Mouse (Mus musculus): ENCODE measurements around the gene Fpr3. TPM values are rescaled to one million over a fixed set of nuclear protein-coding genes. Genes with fewer than 3 reads are reported as not detected.
"Not testable (repeated sequence)": the region's sequence is repeated elsewhere in the genome, so short reads cannot be mapped to it uniquely, and the experiment has no call there.

Gene Fpr3
- not detected in 2 replicates for polyA plus RNA-seq (2014; fragmentation: Nextera tagmentation; extraction: Ambion mirVana)

DNA sequence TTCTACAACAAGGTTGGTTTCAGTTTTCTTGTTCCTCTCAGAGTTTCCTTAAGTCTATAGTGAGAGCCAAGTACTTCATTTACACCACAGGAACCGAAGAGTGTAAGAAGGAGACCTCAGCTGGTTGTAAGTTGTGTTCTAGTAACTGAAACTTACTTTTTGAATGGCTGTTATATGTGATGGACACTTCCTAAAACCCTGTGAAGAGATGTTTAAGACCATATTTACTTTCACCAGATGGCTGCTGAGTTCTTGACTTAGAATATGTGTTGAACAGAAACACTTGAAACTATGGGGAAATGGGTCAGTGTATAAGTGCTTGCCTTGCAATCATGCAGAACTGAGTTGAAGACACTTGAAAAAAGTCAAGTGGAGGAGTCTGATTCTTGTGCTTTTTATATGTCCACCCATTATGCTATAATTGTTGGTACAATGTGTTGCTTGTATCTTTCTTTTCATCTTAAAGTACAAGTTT, at the start of gene Fpr3, which contains the start of gene Fpr2:
Gene Fpr3 (plus strand): TSS at position 79 of the 475 bp plus-strand sequence.
Gene Fpr2 (plus strand): TSS at position 51 of the 475 bp plus-strand sequence.
- H3K4me2 ChIP-seq: no peak within 1 kb of the TSS
- H3K27ac ChIP-seq (ENCODE audit: low read depth, low read length): no peak within 1 kb of the TSS
- H3K9me3 ChIP-seq (ENCODE audit: control insufficient read depth, low read length): no peaks in the 10 kb centered on the region
- ATAC-seq (replicated peaks; ENCODE audit: low FRiP score) (no peak), DNase-seq (ENCODE audit: low spot score) (no peak)
- H3K4me1 ChIP-seq (replicated peaks; ENCODE audit: control insufficient read depth, insufficient read depth, low read length): no peaks in the 10 kb centered on the region
- H3K4me3 ChIP-seq (ENCODE audit: low read depth, low read length): no peak within 1 kb of the TSS
- 53% methylated on average over 1 of the region's 1 CpGs for WGBS
- no peak within 1 kb of the TSS for H3K9ac ChIP-seq (ENCODE audit: low read depth, low read length)
- no peaks in the 10 kb centered on the region for H3K27me3 ChIP-seq (replicated peaks; ENCODE audit: control insufficient read depth, insufficient read depth, low read length)
- H3K36me3 ChIP-seq (ENCODE audit: control insufficient read depth, insufficient read depth, low read length): no peaks in the 10 kb centered on the region

DNA sequence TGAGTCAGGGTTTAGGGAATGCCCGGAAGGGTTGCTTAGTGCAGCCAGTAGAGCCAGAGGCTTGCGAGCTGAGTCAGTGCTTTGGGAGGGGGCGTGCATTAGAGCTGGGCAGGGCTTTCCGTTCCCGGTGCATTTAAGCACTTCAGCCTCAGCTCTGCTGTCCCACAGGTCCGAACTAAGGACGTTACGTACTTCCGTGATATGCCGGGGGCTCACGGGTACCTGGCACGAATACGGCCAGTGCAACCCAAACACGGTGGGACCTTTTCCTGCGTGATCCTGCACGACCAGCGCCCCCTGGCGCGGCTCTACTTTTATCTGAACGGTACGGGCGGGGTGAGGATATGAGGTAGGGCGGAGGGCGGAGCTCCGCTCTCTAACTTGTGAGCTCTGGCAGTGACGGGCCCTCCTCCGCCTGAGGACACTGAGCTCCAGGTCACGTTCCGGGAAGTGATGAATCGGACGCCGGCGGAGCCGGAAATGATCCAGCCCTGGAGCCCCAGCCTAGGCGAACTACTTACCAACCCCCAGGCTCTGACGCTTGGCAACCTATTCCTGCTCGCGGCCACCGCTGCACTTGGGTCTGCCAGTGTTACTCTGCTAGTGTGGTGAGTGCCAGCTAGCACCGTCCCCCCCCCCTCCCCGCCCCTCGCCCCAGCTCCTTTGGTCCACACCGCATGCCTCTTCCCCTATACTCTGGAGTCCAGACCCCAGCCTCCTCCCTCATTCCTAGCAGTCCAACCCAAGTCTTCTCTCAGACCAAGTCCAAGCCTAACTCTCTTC, 49.5 kb upstream of the Fpr3 start:
- peak; percentile 99 for ATAC-seq (replicated peaks; ENCODE audit: low FRiP score)
- H3K9ac ChIP-seq (ENCODE audit: low read depth, low read length): peak overlapping the region; percentile 77
- peak overlapping the region; percentile 73 for H3K4me2 ChIP-seq
- H3K4me3 ChIP-seq (ENCODE audit: low read depth, low read length): peak overlapping the region; percentile 67
- WGBS: under 1% methylated on average over 43 of the region's 43 CpGs
- peak; percentile 87 for DNase-seq (ENCODE audit: low spot score)
- peaks cover 4% of the 10 kb centered on the region; the same call in 1 of the 2 replicates for H3K36me3 ChIP-seq (ENCODE audit: control insufficient read depth, insufficient read depth, low read length)
- no peaks in the 10 kb centered on the region for H3K9me3 ChIP-seq (ENCODE audit: control insufficient read depth, low read length)
- no peaks in the 10 kb centered on the region for H3K27me3 ChIP-seq (replicated peaks; ENCODE audit: control insufficient read depth, insufficient read depth, low read length)
- H3K27ac ChIP-seq (ENCODE audit: low read depth, low read length): peak overlapping the region; percentile 55
- H3K4me1 ChIP-seq (replicated peaks; ENCODE audit: control insufficient read depth, insufficient read depth, low read length): peaks cover 9% of the 10 kb centered on the region

GRCm38 (mm10) chr17:17839276-17839675, 48.4 kb upstream of the Fpr3 start:
- no peak overlapping the region for H3K4me3 ChIP-seq (ENCODE audit: low read depth, low read length)

GRCm38 (mm10) chr17:17840796-17841195, 46.9 kb upstream of the Fpr3 start:
- Histone ChIP-seq H3K27ac (ENCODE audit: low read depth, low read length) (no peak overlapping the region), H3K4me1 (replicated peaks; ENCODE audit: control insufficient read depth, insufficient read depth, low read length) (peaks cover 5% of the 10 kb centered on the region; the same call in 1 of the 2 replicates), H3K27me3 (replicated peaks; ENCODE audit: control insufficient read depth, insufficient read depth, low read length) (no peaks in the 10 kb centered on the region), H3K9ac (ENCODE audit: low read depth, low read length) (no peak overlapping the region), H3K4me3 (ENCODE audit: low read depth, low read length) (no peak overlapping the region), H3K4me2 (no peak overlapping the region), H3K36me3 (ENCODE audit: control insufficient read depth, insufficient read depth, low read length) (0 out of 2 replicates have a peak, but pooled peaks cover 4% of the 10 kb centered on the region), H3K9me3 (ENCODE audit: control insufficient read depth, low read length) (no peaks in the 10 kb centered on the region)
- no peak for ATAC-seq (replicated peaks; ENCODE audit: low FRiP score)
- no peak for DNase-seq (ENCODE audit: low spot score)
- WGBS: 84% methylated on average over 7 of the region's 7 CpGs

More at GRCm38 (mm10) chr17:17839276-17839675, 48.4 kb upstream of the Fpr3 start:
- no peak overlapping the region for H3K9ac ChIP-seq (ENCODE audit: low read depth, low read length)
- DNase-seq (ENCODE audit: low spot score): no peak
- H3K27ac ChIP-seq (ENCODE audit: low read depth, low read length): no peak overlapping the region
- no peaks in the 10 kb centered on the region for H3K27me3 ChIP-seq (replicated peaks; ENCODE audit: control insufficient read depth, insufficient read depth, low read length)
- 92% methylated on average over 2 of the region's 2 CpGs for WGBS
- H3K36me3 ChIP-seq (ENCODE audit: control insufficient read depth, insufficient read depth, low read length): 0 out of 2 replicates have a peak, but pooled peaks cover 4% of the 10 kb centered on the region
- no peaks in the 10 kb centered on the region for H3K9me3 ChIP-seq (ENCODE audit: control insufficient read depth, low read length)
- peak overlapping the region; percentile 73 for H3K4me2 ChIP-seq
- no peak for ATAC-seq (replicated peaks; ENCODE audit: low FRiP score)
- peaks cover 9% of the 10 kb centered on the region for H3K4me1 ChIP-seq (replicated peaks; ENCODE audit: control insufficient read depth, insufficient read depth, low read length)

- Histone ChIP-seq H3K4me3 (ENCODE audit: low read depth, low read length) (no peak overlapping the region), H3K27me3 (replicated peaks; ENCODE audit: control insufficient read depth, insufficient read depth, low read length) (no peaks in the 10 kb centered on the region), H3K9ac (ENCODE audit: low read depth, low read length) (no peak overlapping the region), H3K27ac (ENCODE audit: low read depth, low read length) (no peak overlapping the region), H3K36me3 (ENCODE audit: control insufficient read depth, insufficient read depth, low read length) (0 out of 2 replicates have a peak, but pooled peaks cover 2% of the 10 kb centered on the region), H3K4me2 (no peak overlapping the region), H3K4me1 (replicated peaks; ENCODE audit: control insufficient read depth, insufficient read depth, low read length) (peaks cover 4% of the 10 kb centered on the region; the same call in 1 of the 2 replicates), H3K9me3 (ENCODE audit: control insufficient read depth, low read length) (no peaks in the 10 kb centered on the region)
- DNase-seq (ENCODE audit: low spot score) (no peak), ATAC-seq (replicated peaks; ENCODE audit: low FRiP score) (0 out of 2 replicates have a peak, but pooled peaks have one; percentile 27)
- 72% methylated on average over 27 of the region's 27 CpGs for WGBS
Observed at GRCm38 (mm10) chr17:17843534-17844261, 44.0 kb upstream of the Fpr3 start.

- DNase-seq (ENCODE audit: low spot score); H3K4me1 ChIP-seq (replicated peaks; ENCODE audit: control insufficient read depth, insufficient read depth, low read length): not testable (repeated sequence)
- 73% methylated on average over 3 of the region's 3 CpGs for WGBS
Observed at GRCm38 (mm10) chr17:17844606-17845005, 43.0 kb upstream of the Fpr3 start.

GRCm38 (mm10) chr17:17845187-17846027, 42.2 kb upstream of the Fpr3 start:
- H3K27ac ChIP-seq (ENCODE audit: low read depth, low read length): no peak overlapping the region
- no peaks in the 10 kb centered on the region for H3K4me1 ChIP-seq (replicated peaks; ENCODE audit: control insufficient read depth, insufficient read depth, low read length)
- no peak overlapping the region for H3K9ac ChIP-seq (ENCODE audit: low read depth, low read length)
- H3K4me2 ChIP-seq: no peak overlapping the region
- no peak for ATAC-seq (replicated peaks; ENCODE audit: low FRiP score)
- H3K27me3 ChIP-seq (replicated peaks; ENCODE audit: control insufficient read depth, insufficient read depth, low read length): peaks cover 11% of the 10 kb centered on the region
- 69% methylated on average over 10 of the region's 10 CpGs for WGBS
- H3K36me3 ChIP-seq (ENCODE audit: control insufficient read depth, insufficient read depth, low read length): no peaks in the 10 kb centered on the region
- H3K9me3 ChIP-seq (ENCODE audit: control insufficient read depth, low read length): no peaks in the 10 kb centered on the region
- no peak overlapping the region for H3K4me3 ChIP-seq (ENCODE audit: low read depth, low read length)
- DNase-seq (ENCODE audit: low spot score): no peak

More at GRCm38 (mm10) chr17:17844606-17845005, 43.0 kb upstream of the Fpr3 start:
- not testable (repeated sequence) for H3K9ac ChIP-seq (ENCODE audit: low read depth, low read length); H3K4me3 ChIP-seq (ENCODE audit: low read depth, low read length); H3K4me2 ChIP-seq; H3K36me3 ChIP-seq (ENCODE audit: control insufficient read depth, insufficient read depth, low read length); ATAC-seq (replicated peaks; ENCODE audit: low FRiP score); H3K27me3 ChIP-seq (replicated peaks; ENCODE audit: control insufficient read depth, insufficient read depth, low read length); H3K9me3 ChIP-seq (ENCODE audit: control insufficient read depth, low read length); H3K27ac ChIP-seq (ENCODE audit: low read depth, low read length)

- no peaks in the 10 kb centered on the region for H3K36me3 ChIP-seq (ENCODE audit: control insufficient read depth, insufficient read depth, low read length)
Observed at GRCm38 (mm10) chr17:17848988-17849387, 38.7 kb upstream of the Fpr3 start.

More at GRCm38 (mm10) chr17:17848988-17849387, 38.7 kb upstream of the Fpr3 start:
- WGBS: 40% methylated on average over 2 of the region's 2 CpGs
- no peak overlapping the region for H3K27ac ChIP-seq (ENCODE audit: low read depth, low read length)
- DNase-seq (ENCODE audit: low spot score) (no peak), ATAC-seq (replicated peaks; ENCODE audit: low FRiP score) (peak; percentile 77)
- H3K4me1 ChIP-seq (replicated peaks; ENCODE audit: control insufficient read depth, insufficient read depth, low read length): no peaks in the 10 kb centered on the region
- H3K9ac ChIP-seq (ENCODE audit: low read depth, low read length): no peak overlapping the region
- peaks cover 18% of the 10 kb centered on the region for H3K27me3 ChIP-seq (replicated peaks; ENCODE audit: control insufficient read depth, insufficient read depth, low read length)
- H3K4me3 ChIP-seq (ENCODE audit: low read depth, low read length): no peak overlapping the region
- no peak overlapping the region for H3K4me2 ChIP-seq
- no peaks in the 10 kb centered on the region for H3K9me3 ChIP-seq (ENCODE audit: control insufficient read depth, low read length)

Data from liver, embryonic 11.5 days (tissue).